Mouse (Mus musculus): ENCODE data around the gene 0610030E20Rik.

Gene 0610030E20Rik

GRCm38 (mm10) chr6:72370091-72370490 is 23.0 kb downstream of the 0610030E20Rik start:
- in situ Hi-C loops (cut with MboI, MseI): no loop called here

- in situ Hi-C loops (cut with MboI, MseI): no loop called here
Measured at GRCm38 (mm10) chr6:72371147-72371546, 24.0 kb downstream of the 0610030E20Rik start.

- in situ Hi-C loops (cut with MboI, MseI): no loop called here
Measured at GRCm38 (mm10) chr6:72371571-72371970, 24.5 kb downstream of the 0610030E20Rik start.

DNA sequence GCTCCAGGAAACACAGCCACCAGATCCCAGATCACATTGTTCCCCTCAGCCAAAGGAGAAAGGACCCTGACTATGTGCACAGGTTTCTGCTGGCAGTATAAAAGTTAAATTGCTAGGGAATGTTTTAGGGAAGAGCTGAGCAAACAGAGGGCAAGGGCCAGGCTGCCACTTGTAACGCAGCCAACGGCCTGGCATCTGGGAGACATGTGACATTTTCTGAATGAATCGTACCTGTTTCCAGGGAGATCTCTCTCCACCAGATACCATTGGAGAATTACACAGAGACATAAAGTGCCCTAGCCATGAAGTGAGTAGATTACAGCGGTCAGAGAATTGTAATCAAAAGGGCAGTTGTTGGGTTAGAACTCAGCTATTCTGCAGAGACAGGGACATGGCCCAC is 26.1 kb downstream of the 0610030E20Rik start:
- in situ Hi-C loops (cut with MboI, MseI): no loop called here

DNA sequence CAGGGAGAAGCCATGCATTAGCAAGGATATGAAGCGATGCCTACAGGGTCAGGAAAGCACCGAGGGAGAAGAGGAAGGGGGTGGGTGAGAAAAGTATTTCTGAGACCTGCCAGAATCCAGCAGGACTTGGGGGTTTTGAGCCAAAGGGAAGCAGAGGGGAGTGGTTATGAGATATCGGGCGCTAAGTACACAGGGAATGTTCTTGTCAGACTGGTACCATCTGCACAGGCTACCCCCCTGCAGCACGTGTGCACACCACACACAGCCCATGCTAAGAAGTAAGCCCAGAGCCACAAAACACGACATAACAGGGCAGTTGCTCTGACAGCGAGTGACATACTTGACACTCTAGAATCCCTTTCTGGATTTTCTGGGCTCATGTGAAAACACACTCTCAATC is 27.1 kb downstream of the 0610030E20Rik start:
- in situ Hi-C loops (cut with MboI, MseI): no loop called here

DNA sequence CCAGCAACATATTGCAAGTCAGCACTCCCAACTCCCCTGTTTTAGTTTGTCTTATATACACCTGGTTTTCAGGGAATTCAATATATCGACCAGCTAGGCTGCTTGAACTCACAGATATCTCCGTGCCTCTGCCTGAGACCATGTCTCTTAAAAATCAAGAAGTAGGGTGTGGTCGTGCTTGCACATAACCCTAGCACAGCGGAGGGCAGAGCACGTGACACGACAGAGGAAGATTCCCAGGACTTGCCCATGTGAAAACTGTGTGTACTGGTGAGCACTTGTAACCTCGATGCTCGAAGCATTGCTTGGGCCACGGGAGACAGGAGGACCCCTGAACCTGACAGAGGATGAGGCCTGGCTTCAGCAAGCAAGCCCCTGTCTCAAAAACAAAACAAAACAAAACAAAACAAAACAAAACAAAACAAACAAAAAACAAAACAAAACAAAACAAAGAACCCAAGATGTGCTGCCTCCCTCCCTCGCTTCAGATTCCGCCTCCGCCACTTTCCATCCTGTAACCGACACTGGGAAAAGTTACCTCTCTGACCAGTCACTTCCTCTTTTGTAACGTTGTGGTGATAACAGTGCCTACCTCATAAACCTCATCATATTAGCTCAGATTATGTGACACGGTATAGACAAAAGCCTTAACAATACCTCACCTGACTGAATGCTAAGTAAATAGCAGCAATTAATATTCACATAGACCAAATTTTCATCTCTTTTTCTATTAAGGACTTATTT is 27.9 kb downstream of the 0610030E20Rik start:
- in situ Hi-C loops (cut with MboI, MseI): no loop called here

DNA sequence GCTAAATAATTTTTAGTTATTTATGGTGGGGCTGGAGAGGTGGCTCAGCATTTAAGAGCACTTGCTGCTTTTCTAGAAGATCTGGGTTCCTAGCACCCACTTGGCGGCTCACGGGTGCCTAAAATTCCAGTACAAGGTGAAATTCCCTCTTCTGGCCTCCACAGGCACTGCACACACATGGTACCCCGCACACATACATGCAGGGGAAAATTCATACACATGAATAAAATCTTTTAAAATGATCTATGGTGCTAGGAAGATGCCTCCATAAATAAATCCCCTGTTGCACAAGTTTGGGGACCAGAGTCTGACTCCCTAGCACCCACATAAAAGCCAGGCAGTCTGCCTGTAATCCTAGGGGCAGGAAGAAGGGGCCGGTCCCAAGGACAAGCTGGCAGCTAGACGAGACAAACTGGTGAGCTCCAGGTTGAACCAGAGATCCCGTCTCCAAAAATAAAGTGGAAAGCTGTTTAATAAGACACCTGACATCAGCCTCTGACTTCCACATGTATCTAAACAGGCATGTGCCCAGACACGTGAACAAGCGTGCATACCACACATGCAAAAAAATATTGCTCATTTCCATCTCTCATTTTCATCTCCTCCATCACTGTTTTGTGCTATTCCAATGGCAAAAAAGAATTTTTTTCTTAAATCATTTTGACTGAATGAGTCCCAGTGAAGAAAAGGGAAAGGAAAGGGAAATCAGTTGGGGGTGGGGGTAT is 31.6 kb downstream of the 0610030E20Rik start:
- in situ Hi-C loops (cut with MboI, MseI): no loop called here

DNA sequence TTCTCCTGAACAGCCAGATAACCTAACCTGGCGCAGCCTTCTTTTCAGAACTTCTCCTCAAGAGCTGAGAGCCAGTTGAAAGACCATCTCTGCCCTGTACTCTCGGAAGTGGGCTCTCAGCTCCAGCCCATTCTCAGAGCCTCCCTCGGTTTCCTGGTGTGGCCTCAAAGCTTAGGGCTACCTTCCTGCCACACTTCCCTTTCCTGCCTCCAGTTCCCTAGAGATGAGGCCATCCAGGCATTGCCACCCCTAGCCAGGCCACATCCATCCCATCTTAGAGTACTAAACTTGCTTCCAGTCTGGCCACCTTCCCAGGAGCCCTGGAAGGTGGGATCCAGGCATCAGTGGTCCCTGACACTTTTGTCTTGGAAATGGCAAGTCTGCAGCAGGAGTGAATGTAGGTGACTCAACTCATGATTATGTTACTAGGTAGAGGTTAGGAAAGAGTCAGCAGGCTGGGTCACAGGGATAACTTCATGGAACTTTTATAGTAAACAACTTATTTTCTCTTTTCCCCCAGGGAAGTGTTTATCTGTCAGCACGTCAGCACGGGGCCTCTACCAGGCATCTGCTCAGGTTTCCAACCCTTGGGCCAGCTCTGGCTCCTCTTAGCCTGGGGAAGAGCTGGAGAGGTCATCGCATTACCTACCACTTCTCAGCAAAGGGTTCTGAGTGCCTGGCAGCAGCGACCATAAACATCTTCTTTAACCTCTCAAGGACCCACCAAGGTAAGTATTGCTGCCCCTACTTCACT is 32.4 kb downstream of the 0610030E20Rik start:
- in situ Hi-C loops (cut with MboI, MseI): no loop called here

GRCm38 (mm10) chr6:72380131-72380770 is 33.1 kb downstream of the 0610030E20Rik start, which contains the start of gene Vamp5:
Gene Vamp5, minus strand, starts transcription at chr6:72380468.
- in situ Hi-C loops (cut with MboI, MseI): no loop called here

DNA sequence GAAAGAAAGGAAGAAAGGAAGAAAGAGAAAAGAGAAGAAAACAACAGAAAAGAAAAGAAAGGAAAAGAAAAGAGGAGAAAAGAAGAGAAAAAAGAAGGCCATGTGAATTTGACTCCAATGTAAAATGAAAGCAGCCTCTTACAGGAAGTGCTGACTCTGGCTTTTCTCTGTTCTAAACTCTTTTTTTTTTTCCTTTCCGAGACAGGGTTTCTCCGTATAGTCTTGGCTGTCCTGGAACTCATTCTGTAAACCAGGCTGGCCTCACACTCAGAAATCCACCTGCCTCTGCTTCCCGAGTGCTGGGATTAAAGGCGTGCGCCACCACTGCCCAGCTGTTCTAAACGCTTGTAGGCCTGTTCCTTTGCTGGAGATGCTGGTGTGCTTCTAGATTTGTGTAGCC is 35.4 kb downstream of the 0610030E20Rik start:
- in situ Hi-C loops (cut with MboI, MseI): no loop called here

GRCm38 (mm10) chr6:72383142-72383820 is 36.2 kb downstream of the 0610030E20Rik start:
- in situ Hi-C loops (cut with MboI, MseI): no loop called here

GRCm38 (mm10) chr6:72383952-72384351 is 36.8 kb downstream of the 0610030E20Rik start:
- in situ Hi-C loops (cut with MboI, MseI): no loop called here

- in situ Hi-C loops (cut with MboI, MseI): no loop called here
Measured at GRCm38 (mm10) chr6:72385258-72385657, 38.1 kb downstream of the 0610030E20Rik start.

GRCm38 (mm10) chr6:72386561-72386960 is 39.4 kb downstream of the 0610030E20Rik start:
- in situ Hi-C loops (cut with MboI, MseI): no loop called here

DNA sequence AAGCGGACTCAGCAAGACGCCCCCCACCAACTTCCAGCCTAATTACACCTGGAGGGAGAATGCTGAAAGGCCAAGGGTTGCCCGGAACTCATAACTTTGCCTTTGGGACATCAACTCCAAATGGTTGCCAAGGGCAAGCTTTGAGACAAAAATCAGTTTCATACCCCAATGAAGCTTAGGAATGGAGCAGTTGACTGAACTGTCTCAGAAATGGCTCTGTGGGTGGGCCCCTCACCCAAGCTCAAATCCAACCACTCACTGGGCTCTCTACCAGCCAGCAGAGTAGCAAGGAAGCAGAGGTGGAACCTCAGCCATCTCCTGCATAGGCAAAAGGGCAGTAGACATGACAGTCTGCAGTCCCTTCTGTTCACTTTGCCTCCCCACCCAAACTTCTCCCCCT is 40.7 kb downstream of the 0610030E20Rik start:
- in situ Hi-C loops (cut with MboI, MseI): no loop called here

DNA sequence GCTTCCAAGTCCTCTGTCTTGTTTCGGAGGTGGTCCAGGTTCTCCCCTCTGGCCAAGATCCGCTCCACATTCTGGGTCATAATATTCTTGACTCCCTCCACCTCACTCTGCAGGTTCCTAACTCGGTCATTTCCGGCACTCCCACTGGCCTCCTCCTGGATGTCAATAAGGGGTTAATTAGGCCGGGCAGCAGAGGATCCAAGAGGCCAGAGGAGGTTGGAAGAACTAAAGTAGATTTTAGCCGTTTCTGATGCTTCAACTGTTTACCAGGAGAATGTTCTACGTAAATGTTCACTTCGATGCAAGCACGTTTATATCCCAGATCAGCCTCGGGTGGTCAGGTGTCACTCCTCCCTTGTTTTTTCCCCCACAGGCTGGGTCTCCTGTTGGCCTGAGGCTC is 41.1 kb downstream of the 0610030E20Rik start:
- in situ Hi-C loops (cut with MboI, MseI): no loop called here

- in situ Hi-C loops (cut with MboI, MseI): no loop called here
Measured at GRCm38 (mm10) chr6:72388791-72389329, 41.7 kb downstream of the 0610030E20Rik start.

GRCm38 (mm10) chr6:72389471-72389940 is 42.4 kb downstream of the 0610030E20Rik start:
- in situ Hi-C loops (cut with MboI, MseI): no loop called here

- in situ Hi-C loops (cut with MboI, MseI): no loop called here
Measured at GRCm38 (mm10) chr6:72389941-72390771, 43.0 kb downstream of the 0610030E20Rik start, which contains the start of gene Vamp8. Gene Vamp8, minus strand, starts transcription at chr6:72390703.
